Mouse (Mus musculus) 3T3-L1 (cell line): Measurements from ENCODE around the gene Stard7.

Source experiments
- DNase-seq: peaks from one replicate; pipeline ENCODE4 v3.0.0-alpha.2; 2015; ENCODE audit warnings: low read depth, low spot score

Gene Stard7

GRCm38 (mm10) chr2:127319071-127319470 lies 49.1 kb downstream of the Stard7 start:
- no peak for DNase-seq

DNA sequence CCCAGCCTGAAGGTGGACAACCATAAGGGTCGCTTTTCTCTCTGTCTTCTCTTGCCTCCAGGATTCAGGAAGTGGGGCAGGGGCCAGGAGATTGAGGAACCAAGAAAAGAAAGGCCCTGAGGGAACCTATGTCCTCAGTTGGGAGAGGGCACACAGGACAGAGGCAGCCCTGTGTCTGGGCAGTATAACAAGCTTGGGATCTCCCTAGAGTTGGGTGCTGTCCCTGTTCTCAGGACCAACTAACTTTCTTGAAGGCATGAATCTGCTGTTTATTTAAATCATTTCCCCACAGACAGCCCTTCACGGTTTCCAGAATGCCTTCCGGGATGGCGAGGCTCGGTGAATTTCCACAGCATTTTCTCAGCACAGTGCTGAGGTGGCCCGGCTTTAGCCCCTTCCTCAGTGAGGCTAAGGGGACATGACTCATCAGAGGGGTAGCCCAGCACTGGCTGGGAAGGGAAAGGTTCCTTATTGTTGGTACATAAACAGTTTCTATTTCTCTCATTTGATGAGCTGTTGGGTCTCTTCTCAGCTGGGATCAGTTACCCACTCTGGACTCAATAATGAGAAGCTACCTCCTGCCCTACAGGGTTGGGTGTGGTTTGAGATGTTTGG lies 52.8 kb downstream of the Stard7 start:
- DNase-seq: no peak

DNA sequence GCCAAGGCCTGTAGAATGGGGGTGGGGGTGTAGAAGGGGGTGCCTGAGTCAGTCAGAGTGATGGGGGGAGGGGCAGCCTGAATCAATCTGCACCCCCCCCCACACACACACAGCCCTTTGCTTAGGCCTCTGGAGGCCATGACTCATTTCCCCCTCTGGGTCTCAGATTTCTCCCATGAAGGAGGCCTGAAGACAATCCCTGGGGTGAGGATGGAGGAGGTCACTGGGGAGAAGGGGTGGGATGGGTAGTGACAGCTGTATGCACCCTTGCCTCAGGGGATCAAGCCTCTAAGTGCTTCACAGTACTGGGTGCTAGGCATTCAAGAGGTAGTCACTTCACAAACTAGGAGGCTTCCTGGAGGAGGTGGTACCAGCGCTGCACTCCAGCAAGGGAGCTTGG lies 53.6 kb downstream of the Stard7 start:
- peak; percentile 81 for DNase-seq

GRCm38 (mm10) chr2:127324456-127324855 lies 54.4 kb downstream of the Stard7 start:
- no peak for DNase-seq

DNA sequence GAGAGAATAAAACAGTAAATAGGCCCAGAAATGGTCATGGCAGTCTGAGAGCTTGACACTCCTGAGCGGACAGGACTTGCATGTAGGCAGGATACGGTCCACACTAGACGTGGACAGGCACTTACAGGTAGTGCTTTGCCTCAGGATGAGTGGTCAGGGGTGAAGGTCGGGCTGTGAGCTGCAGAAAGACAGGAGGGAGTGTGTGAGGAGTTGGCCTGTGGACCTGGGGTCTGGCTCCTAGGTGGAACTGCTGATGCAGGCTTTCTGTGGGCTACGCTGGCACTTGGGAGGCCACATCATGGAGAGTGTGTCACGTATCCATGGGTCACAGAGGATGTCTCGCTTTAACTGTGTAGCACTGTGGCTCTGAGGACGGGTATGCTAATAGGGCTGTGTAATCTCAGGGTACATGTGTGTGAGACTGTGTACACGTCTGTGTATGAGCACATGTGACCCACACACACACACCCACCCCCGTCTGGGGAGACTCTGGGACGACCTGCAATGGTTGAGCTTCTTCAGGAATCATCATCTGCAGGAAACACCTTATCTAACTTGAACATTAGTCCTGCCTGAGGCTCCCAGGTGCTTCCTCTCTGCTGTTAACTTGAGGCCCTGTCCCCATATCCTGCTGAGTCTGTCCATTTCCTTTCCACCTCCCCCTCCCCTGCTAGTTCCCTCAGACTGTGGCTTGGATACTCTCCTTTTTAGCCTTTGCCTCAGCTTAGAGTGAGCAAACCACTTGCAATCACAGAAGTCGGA lies 58.3 kb downstream of the Stard7 start:
- DNase-seq: no peak

- peak; percentile 80 for DNase-seq
These were observed 63.0 kb downstream of the Stard7 start for GRCm38 (mm10) chr2:127332807-127333570.

DNA sequence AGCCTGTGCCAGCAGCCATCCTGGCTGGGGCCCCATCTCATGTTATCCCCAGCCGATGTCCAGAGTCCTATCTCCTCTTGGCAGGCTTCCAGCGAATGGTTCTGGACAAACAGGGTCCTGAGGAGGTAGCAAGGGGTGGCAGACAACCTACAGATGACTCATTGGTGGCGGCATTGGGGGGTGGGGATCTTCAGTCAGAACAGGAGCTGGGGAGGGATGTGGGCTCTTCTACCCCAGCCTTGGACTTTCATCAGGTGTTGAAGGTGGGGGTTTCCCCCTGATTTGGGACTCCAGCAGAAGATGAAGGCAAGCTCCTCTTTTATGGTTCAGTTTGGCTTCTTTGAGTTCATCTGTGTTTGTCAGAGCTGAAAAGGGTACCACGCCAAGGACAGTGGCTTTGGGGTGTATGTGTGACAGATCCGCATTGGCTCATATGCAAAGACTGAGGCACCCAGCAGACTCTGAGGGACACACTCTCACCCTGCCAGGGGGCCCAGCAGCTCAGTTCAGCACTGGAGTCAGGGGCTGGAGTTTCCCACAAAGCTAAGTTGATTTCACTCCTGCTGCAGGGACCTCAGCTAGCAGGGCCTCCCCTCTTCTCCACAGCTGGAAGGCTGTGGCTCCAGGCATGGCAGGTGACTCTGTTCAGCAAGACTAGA lies 64.1 kb downstream of the Stard7 start:
- DNase-seq: peak; percentile 23

DNA sequence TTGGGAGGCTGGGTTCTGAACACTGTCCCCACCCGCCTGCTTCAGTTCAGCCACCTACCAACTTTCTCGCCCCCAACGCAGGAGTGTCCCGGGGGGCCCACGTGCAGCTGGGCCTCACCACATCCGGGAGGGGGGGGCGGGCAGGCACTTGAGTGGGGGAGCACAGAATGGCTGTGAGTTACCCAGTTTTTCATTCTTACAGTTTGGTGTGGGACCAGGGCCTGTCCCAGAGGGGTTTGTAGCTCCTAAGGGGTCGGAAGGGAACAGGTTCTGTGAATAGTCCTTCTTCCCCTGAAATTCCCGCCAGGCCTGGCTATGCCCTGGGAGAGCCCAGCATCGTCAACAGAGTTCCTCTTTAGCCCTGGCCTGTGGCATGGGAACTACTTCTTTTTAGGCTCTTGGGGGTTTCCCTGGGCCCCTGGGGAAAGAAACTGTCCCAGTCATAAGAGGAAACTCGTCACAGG lies 65.1 kb downstream of the Stard7 start:
- DNase-seq: no peak

DNA sequence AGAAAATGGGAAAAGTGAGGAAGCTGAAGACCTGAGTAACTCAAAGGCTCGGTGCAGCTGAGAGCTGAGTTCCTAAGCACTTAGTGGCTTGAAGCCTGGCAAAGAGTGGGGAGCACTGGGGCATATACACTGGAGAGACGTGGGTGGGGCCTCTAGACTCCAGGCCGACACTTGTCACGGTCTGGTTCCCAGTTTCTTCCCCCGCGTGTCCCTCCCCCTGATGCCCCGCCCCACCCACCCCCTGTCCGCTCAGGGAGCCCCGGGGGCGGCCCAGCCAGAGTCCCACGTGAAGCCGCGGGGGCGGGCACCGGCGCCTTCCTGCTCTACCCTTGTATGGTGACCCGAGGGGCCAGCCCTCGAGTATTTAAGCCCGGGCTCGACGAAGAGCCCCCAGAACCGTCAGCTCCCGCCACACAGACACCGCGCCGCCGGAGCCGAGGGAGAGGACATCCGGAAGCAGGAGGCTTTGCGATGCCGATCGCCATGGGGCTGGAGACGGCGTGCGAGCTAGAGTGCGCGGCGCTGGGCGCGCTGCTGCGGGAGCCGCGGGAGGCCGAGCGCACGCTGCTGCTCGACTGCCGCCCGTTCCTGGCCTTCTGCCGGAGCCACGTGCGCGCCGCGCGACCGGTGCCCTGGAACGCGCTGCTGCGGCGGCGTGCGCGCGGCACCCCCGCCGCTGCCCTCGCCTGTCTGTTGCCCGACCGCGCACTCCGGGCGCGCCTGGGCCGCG lies 65.9 kb downstream of the Stard7 start, which contains the start of gene Dusp2:
TSS of gene Dusp2 (plus strand) at position 393 of the 730 bp plus-strand sequence.
- DNase-seq: peak; percentile 47

DNA sequence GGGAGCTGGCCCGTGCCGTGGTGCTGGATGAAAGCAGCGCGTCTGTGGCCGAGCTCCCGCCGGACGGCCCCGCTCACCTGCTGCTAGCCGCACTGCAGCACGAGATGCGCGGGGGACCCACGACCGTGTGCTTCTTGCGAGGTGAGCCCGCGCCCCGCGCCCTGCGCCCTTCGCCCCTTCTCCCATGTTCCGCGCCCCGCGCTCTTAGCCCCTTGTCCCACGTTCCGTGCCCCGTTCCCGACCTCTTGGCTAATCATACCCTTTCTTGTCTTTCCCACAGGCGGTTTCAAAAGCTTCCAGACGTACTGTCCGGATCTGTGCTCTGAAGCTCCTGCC lies 66.4 kb downstream of the Stard7 start:
- no peak for DNase-seq

DNA sequence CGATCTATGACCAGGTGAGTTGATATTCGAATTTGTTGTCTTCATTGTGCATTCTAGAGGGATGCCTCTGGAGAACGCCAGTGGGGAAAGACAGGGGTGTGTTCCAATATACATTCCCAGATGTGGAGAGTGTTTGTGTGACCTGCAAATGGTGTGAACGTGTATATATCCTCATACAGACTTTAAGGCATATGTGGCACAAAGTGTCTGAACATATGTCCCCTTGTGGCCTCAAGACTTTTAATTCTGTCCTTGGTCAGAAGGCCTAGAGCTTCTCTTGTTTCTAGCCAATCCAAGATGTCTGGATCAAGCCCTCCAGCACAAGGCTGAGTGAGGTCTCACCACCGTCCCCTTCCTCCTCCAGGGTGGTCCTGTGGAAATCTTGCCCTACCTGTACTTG lies 66.9 kb downstream of the Stard7 start:
- no peak for DNase-seq

DNA sequence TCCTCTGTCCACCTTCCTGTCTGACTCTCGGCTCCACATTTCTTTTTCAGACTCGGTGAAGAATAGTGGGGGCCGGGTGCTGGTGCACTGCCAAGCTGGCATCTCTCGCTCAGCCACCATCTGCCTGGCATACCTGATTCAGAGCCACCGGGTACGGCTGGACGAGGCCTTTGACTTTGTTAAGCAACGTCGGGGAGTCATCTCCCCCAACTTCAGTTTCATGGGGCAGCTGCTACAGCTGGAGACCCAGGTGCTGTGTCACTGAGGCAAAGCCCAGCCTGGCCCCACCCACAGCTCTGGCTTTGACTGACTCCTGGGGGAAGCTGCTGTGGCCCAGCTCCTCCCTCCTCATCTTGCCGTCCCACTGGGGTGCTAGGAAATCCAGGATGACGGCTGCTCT lies 67.5 kb downstream of the Stard7 start:
- DNase-seq: no peak

GRCm38 (mm10) chr2:127338012-127338411 lies 68.0 kb downstream of the Stard7 start:
- no peak for DNase-seq

GRCm38 (mm10) chr2:127338416-127338815 lies 68.4 kb downstream of the Stard7 start, which contains the start of gene Astl:
Astl (plus strand) TSS chr2:127338639.
- DNase-seq: no peak

GRCm38 (mm10) chr2:127338833-127339232 lies 68.8 kb downstream of the Stard7 start:
- no peak for DNase-seq

DNA sequence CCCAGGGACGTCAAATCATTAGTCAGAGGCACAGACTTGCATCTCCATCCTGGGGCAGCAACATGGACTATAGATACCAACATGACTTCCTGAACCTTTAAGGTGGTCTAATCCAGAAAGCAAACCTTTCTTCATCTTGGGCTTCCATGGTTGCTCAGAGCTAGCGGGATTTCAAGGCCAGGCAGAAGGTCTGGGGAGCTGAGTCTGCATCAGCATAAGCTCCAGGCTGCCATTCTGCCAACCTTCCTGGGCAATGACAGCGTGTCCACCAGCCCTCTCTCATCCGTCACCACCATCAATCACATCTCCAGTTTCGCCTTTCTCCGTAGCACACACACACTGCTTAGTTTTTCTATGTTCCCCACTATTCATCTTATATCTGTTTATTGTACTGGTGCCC lies 69.2 kb downstream of the Stard7 start:
- no peak for DNase-seq

- peak; percentile 79 for DNase-seq
These were observed 71.1 kb downstream of the Stard7 start for GRCm38 (mm10) chr2:127341159-127341558.

GRCm38 (mm10) chr2:127346334-127346733 lies 76.3 kb downstream of the Stard7 start:
- DNase-seq: peak; percentile 68

DNA sequence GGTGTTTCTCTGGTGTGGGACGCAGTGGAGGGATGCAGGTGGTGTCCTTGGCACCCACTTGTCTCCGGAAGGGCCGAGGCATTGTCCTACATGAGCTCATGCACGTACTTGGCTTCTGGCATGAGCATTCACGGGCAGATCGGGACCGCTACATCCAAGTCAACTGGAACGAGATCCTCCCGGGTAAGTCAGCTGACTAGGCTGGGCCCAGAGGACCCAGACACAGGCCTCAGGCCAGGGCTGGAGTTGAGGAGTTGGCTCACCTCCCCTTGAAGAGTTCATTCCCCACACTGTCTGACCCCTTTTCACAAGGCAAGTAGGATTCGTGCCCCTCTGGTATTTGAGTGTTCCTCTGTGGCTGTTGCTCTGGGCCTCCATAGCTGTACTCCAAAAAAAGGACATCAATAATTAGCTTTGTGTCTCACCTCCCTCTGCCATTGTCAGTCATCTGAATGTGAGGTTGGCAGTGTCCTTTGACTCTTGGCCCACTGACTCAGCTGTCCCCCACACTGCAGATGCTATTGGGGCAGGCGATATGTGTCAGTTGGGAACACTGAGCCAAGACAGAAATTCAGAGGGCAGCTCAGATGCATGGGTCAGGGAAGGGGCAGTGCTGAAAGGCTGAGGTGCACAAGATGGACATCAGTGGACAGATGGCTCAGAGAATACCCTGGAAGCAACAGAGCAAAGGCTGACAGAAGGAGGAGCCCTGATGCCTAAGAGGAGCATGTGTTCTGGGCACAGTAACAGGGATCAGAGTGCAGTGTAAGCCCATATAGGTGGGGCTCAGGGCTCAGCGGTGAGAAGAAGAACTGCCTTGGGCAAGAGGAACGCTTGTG lies 77.3 kb downstream of the Stard7 start:
- no peak for DNase-seq
